Mouse (Mus musculus) liver, embryonic 13.5 days (tissue): Measurements from ENCODE around the gene Miox. TPM values are rescaled to one million over a fixed set of nuclear protein-coding genes. Genes with fewer than 3 reads are reported as not detected.
A peak's percentile ranks its signal among the peaks of the same experiment; 100 is the strongest.

Source experiments
- ATAC-seq: fragments of 200-750 bp; cut with Nextera tagmentation; 2 replicates; pipeline ENCODE4 v1.8.0; 2017; ENCODE audit warnings: low read depth, mild to moderate bottlenecking, moderate number of reproducible peaks, moderate library complexity
- DNase-seq: peaks from one replicate; pipeline ENCODE4 v3.0.0; 2022
- H3K27ac ChIP-seq: fragments of 300-500 bp; sonication (generic); 2 replicates; pipeline ENCODE4 v1.5.1; 2015; ENCODE audit warnings: moderate library complexity, mild to moderate bottlenecking, inconsistent platforms
- H3K27me3 ChIP-seq: fragments of 300-500 bp; sonication (generic); 2 replicates; pipeline ENCODE4 v1.6.1; 2015; ENCODE audit warnings: mild to moderate bottlenecking, inconsistent platforms
- H3K36me3 ChIP-seq: fragments of 300-500 bp; sonication (generic); 2 replicates; pipeline ENCODE4 v1.6.1; 2015; ENCODE audit warnings: mild to moderate bottlenecking, inconsistent platforms
- H3K4me1 ChIP-seq: fragments of 300-500 bp; sonication (generic); replicated peaks from 2 replicates; pipeline ENCODE4 v1.6.1; 2015; ENCODE audit warnings: inconsistent platforms
- H3K4me2 ChIP-seq: fragments of 300-500 bp; sonication (generic); 2 replicates; pipeline ENCODE4 v1.6.1; 2015; ENCODE audit warnings: inconsistent platforms, mild to moderate bottlenecking, moderate library complexity
- H3K4me3 ChIP-seq: fragments of 300-500 bp; sonication (generic); replicated peaks from 2 replicates; pipeline ENCODE4 v1.5.1; 2015; ENCODE audit warnings: mild to moderate bottlenecking, inconsistent platforms
- H3K9ac ChIP-seq: fragments of 300-500 bp; sonication (generic); 2 replicates; pipeline ENCODE4 v1.6.1; 2015; ENCODE audit warnings: mild to moderate bottlenecking, inconsistent platforms
- H3K9me3 ChIP-seq: fragments of 300-500 bp; sonication (generic); replicated peaks from 2 replicates; pipeline ENCODE4 v1.6.1; 2016; ENCODE audit warnings: inconsistent platforms
- WGBS: fragments of 180-500 bp; shearing (Covaris S2); methylation state at CpG from one replicate; pipeline ENCODE4 v1.1.7; 2015; ENCODE audit not compliant: insufficient replicate concordance; 5-methylcytosine and 5-hydroxymethylcytosine counted together
- polyA plus RNA-seq: library from polyadenylated mRNA; unstranded; fragments of >200 nt; fragmentation: Nextera tagmentation; extraction: Ambion mirVana; gene quantifications from 2 replicates; pipeline ENCODE4 v1.2.1, GENCODE M21; 2015

Gene Miox
- polyA plus RNA-seq, 1 experiment from 2014 or later, result 6.8 TPM

- WGBS, result 68% methylated on average over 11 of the region's 11 CpGs
- DNase-seq (peak; percentile 34), ATAC-seq (no peak)
- no peaks in the 10 kb centered on the region for H3K27me3 ChIP-seq
- H3K9me3 ChIP-seq, result no peaks in the 10 kb centered on the region
- no peak overlapping the region for H3K9ac ChIP-seq
- peak overlapping the region; percentile 67; the same call in 1 of the 2 replicates for H3K27ac ChIP-seq
- 0 out of 2 replicates have a peak overlapping the region, but pooled peaks have one; percentile 92 for H3K4me3 ChIP-seq
- peaks cover 50% of the 10 kb centered on the region for H3K4me1 ChIP-seq
- H3K36me3 ChIP-seq, result no peaks in the 10 kb centered on the region
- peak overlapping the region; percentile 94 for H3K4me2 ChIP-seq
Observed at GRCm38 (mm10) chr15:89316146-89316545, 18.1 kb upstream of the Miox start.

GRCm38 (mm10) chr15:89321264-89321663 lies 12.9 kb upstream of the Miox start:
- WGBS, result 23% methylated on average over 8 of the region's 8 CpGs
- Histone ChIP-seq H3K36me3 (no peaks in the 10 kb centered on the region), H3K9me3 (no peaks in the 10 kb centered on the region), H3K4me2 (peak overlapping the region; percentile 19; the same call in 1 of the 2 replicates), H3K27ac (no peak overlapping the region), H3K4me3 (no peak overlapping the region), H3K27me3 (peaks cover 23% of the 10 kb centered on the region), H3K4me1 (peaks cover 31% of the 10 kb centered on the region), H3K9ac (no peak overlapping the region)
- DNase-seq (no peak), ATAC-seq (peak; percentile 61; the same call in 1 of the 2 replicates)

GRCm38 (mm10) chr15:89322670-89323522 lies 11.3 kb upstream of the Miox start, which contains the start of gene Adm2:
TSS of gene Adm2 (plus strand) at chr15:89322720.
- no peaks in the 10 kb centered on the region for H3K36me3 ChIP-seq
- DNase-seq, result peak; percentile 28
- peak; percentile 37; the same call in 1 of the 2 replicates for ATAC-seq
- H3K9ac ChIP-seq, result peak within 1 kb of the TSS; percentile 69
- peak within 1 kb of the TSS; percentile 56 for H3K4me3 ChIP-seq
- no peak within 1 kb of the TSS for H3K27ac ChIP-seq
- peaks cover 31% of the 10 kb centered on the region for H3K4me1 ChIP-seq
- peaks cover 23% of the 10 kb centered on the region for H3K27me3 ChIP-seq
- H3K4me2 ChIP-seq, result peak within 1 kb of the TSS; percentile 67
- whole genome bisulfite sequencing, result 8% methylated on average over 26 of the region's 26 CpGs
- no peaks in the 10 kb centered on the region for H3K9me3 ChIP-seq

- WGBS, result 77% methylated on average over 4 of the region's 4 CpGs
- Histone ChIP-seq H3K36me3 (no peaks in the 10 kb centered on the region), H3K27ac (no peak overlapping the region), H3K4me2 (peak overlapping the region; percentile 67), H3K9me3 (no peaks in the 10 kb centered on the region), H3K4me1 (peaks cover 31% of the 10 kb centered on the region), H3K27me3 (peaks cover 26% of the 10 kb centered on the region), H3K9ac (peak overlapping the region; percentile 69), H3K4me3 (peak overlapping the region; percentile 56)
- ATAC-seq (no peak), DNase-seq (no peak)
Observed at GRCm38 (mm10) chr15:89323656-89324055, 10.5 kb upstream of the Miox start.

- WGBS, result 70% methylated on average over 5 of the region's 5 CpGs
- no peak for DNase-seq
- no peak overlapping the region for H3K27ac ChIP-seq
Observed at GRCm38 (mm10) chr15:89326441-89326840, 7.8 kb upstream of the Miox start.

GRCm38 (mm10) chr15:89334774-89335537 lies 758 bp downstream of the Miox start:
- WGBS, result 73% methylated on average over 17 of the region's 17 CpGs
- DNase-seq (no peak), ATAC-seq (peak; percentile 36)
- Histone ChIP-seq H3K27ac (no peak overlapping the region), H3K4me2 (0 out of 2 replicates have a peak overlapping the region, but pooled peaks have one; percentile 10), H3K4me1 (0 out of 2 replicates have a peak, but pooled peaks cover 4% of the 10 kb centered on the region), H3K9me3 (no peaks in the 10 kb centered on the region), H3K27me3 (0 out of 2 replicates have a peak, but pooled peaks cover 5% of the 10 kb centered on the region), H3K4me3 (no peak overlapping the region), H3K36me3 (no peaks in the 10 kb centered on the region), H3K9ac (no peak overlapping the region)

More at GRCm38 (mm10) chr15:89326441-89326840, 7.8 kb upstream of the Miox start:
- no peak overlapping the region for H3K4me2 ChIP-seq
- no peak overlapping the region for H3K4me3 ChIP-seq
- peaks cover 26% of the 10 kb centered on the region for H3K27me3 ChIP-seq
- H3K9ac ChIP-seq, result no peak overlapping the region
- no peak for ATAC-seq
- H3K36me3 ChIP-seq, result no peaks in the 10 kb centered on the region
- H3K4me1 ChIP-seq, result peaks cover 20% of the 10 kb centered on the region
- no peaks in the 10 kb centered on the region for H3K9me3 ChIP-seq

GRCm38 (mm10) chr15:89336422-89336821 lies 2.2 kb downstream of the Miox start:
- H3K36me3 ChIP-seq, result no peaks in the 10 kb centered on the region
- DNase-seq, result no peak
- no peak overlapping the region for H3K27ac ChIP-seq
- H3K4me2 ChIP-seq, result no peak overlapping the region
- 0 out of 2 replicates have a peak, but pooled peaks cover 5% of the 10 kb centered on the region for H3K27me3 ChIP-seq
- 0 out of 2 replicates have a peak, but pooled peaks cover 4% of the 10 kb centered on the region for H3K4me1 ChIP-seq
- WGBS, result 72% methylated on average over 14 of the region's 14 CpGs
- H3K9ac ChIP-seq, result no peak overlapping the region
- no peak for ATAC-seq
- no peaks in the 10 kb centered on the region for H3K9me3 ChIP-seq
- no peak overlapping the region for H3K4me3 ChIP-seq

GRCm38 (mm10) chr15:89339696-89340095 lies 5.5 kb downstream of the Miox start:
- H3K4me1 ChIP-seq, result 0 out of 2 replicates have a peak, but pooled peaks cover 4% of the 10 kb centered on the region
- no peaks in the 10 kb centered on the region for H3K36me3 ChIP-seq
- 37% methylated on average over 2 of the region's 2 CpGs for WGBS
- no peaks in the 10 kb centered on the region for H3K9me3 ChIP-seq
- H3K27ac ChIP-seq, result no peak overlapping the region
- DNase-seq, result no peak
- H3K9ac ChIP-seq, result no peak overlapping the region
- no peak overlapping the region for H3K4me3 ChIP-seq
- no peak for ATAC-seq
- no peak overlapping the region for H3K4me2 ChIP-seq
- 0 out of 2 replicates have a peak, but pooled peaks cover 5% of the 10 kb centered on the region for H3K27me3 ChIP-seq

GRCm38 (mm10) chr15:89340136-89340535 lies 5.9 kb downstream of the Miox start:
- 42% methylated on average over 3 of the region's 3 CpGs for WGBS
- Histone ChIP-seq H3K36me3 (no peaks in the 10 kb centered on the region), H3K4me3 (no peak overlapping the region), H3K27me3 (0 out of 2 replicates have a peak, but pooled peaks cover 5% of the 10 kb centered on the region), H3K4me1 (0 out of 2 replicates have a peak, but pooled peaks cover 4% of the 10 kb centered on the region), H3K27ac (no peak overlapping the region), H3K9me3 (no peaks in the 10 kb centered on the region), H3K4me2 (no peak overlapping the region), H3K9ac (no peak overlapping the region)
- no peak for DNase-seq
- no peak for ATAC-seq

GRCm38 (mm10) chr15:89341678-89342077 lies 7.5 kb downstream of the Miox start:
- DNase-seq (no peak), ATAC-seq (no peak)
- no peak overlapping the region for H3K9ac ChIP-seq
- H3K4me1 ChIP-seq, result no peaks in the 10 kb centered on the region
- H3K27ac ChIP-seq, result no peak overlapping the region
- no peak overlapping the region for H3K4me2 ChIP-seq
- no peaks in the 10 kb centered on the region for H3K27me3 ChIP-seq
- no peaks in the 10 kb centered on the region for H3K36me3 ChIP-seq
- H3K9me3 ChIP-seq, result no peaks in the 10 kb centered on the region
- WGBS, result 35% methylated on average over 1 of the region's 1 CpGs
- H3K4me3 ChIP-seq, result no peak overlapping the region

- no peaks in the 10 kb centered on the region for H3K4me1 ChIP-seq
- no peak overlapping the region for H3K4me3 ChIP-seq
- 59% methylated on average over 3 of the region's 3 CpGs for WGBS
- no peaks in the 10 kb centered on the region for H3K9me3 ChIP-seq
- no peaks in the 10 kb centered on the region for H3K36me3 ChIP-seq
- H3K9ac ChIP-seq, result no peak overlapping the region
- ATAC-seq (no peak), DNase-seq (no peak)
- no peak overlapping the region for H3K27ac ChIP-seq
- H3K4me2 ChIP-seq, result no peak overlapping the region
- H3K27me3 ChIP-seq, result no peaks in the 10 kb centered on the region
Observed at GRCm38 (mm10) chr15:89343325-89343724, 9.1 kb downstream of the Miox start.
